Mouse (Mus musculus) lung, adult 2 months (tissue): ENCODE results near the gene Rhog.

ENCODE experiments used
- CTCF ChIP-seq: fragments of 200-500 bp; IDR thresholded peaks from 2 replicates; pipeline ENCODE4 v1.5.1; 2011; ENCODE audit warnings: mild to moderate bottlenecking, low read length, control low read depth; ENCODE audit not compliant: insufficient read depth
- POLR2A ChIP-seq: fragments of 200-500 bp; IDR thresholded peaks from 2 replicates; pipeline ENCODE4 v1.6.1; 2011; ENCODE audit warnings: low read depth, mild to moderate bottlenecking, control low read depth, low read length, borderline replicate concordance; ENCODE audit errors: extremely low read depth

DNA sequence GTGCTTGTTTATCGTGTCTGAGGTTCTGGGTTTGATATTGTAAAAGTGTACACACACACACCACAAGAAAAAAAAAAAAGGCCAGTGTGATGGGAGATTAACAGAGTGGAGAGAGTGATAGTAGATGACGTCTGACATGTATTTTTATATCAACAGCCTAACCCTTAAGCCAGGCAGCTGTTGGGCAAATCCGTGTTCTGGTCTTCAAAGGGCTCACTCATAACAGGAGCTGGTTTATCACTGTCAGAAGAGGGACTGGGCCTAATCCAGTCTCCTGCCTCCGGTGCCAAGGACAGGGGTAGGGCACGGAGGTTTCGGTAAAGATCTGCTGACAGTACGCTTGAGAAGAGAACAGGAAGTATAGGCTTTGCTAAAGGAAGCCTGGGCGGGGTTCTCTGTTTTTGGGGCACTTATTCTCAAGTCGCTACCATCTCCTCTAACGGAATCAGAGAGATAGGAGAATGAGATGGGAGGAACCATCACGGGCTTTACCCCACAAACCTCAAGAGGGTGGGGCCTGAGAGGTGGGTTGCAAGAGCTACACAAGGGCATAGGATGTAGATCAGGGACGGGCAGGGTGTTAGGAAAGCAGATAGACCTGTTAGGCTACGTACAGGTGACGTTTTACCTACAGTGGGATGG lies 10.7 kb upstream of the Rhog start:
- TF ChIP-seq POLR2A (no peak), CTCF (no peak)
